Mouse (Mus musculus) small intestine, adult 2 months (tissue): ENCODE measurements around the gene Alms1.

Source experiments
- CTCF ChIP-seq: fragments of 200-500 bp; IDR thresholded peaks from 2 replicates; pipeline ENCODE4 v1.5.1; 2012; ENCODE audit warnings: low read depth, mild to moderate bottlenecking, control low read depth, inconsistent platforms, low read length, moderate library complexity, mixed read lengths; ENCODE audit not compliant: insufficient replicate concordance, insufficient read length; ENCODE audit errors: extremely low read depth
- POLR2A ChIP-seq: fragments of 200-500 bp; IDR thresholded peaks from 2 replicates; pipeline ENCODE4 v1.6.1; 2012; ENCODE audit warnings: low read depth, mild to moderate bottlenecking, control low read depth, inconsistent platforms, low read length, moderate library complexity

DNA sequence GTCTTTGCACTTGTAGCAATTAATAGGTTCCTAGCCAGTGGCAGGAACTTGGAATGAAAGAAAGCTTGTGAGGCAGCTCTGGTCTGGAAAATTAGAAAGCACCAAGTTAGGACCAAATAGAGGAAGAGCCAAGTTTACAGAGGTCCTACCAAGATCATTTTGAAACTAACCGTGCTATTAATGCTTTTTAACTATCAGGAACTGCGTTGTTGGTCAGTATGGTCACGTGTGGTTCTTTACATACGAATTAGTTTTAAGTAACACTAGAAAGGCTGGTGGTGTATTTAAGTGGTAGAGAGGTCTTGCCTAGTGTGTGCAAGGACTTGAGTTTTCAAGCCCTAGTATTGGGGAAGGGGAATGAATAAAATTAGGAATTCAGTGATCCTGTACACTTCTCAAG lies 1.2 kb downstream of the Alms1 start:
- no peak for TF ChIP-seq CTCF
- no peak for TF ChIP-seq POLR2A
